Mouse (Mus musculus): ENCODE measurements around the gene Ndufb8. TPM values are rescaled to one million over a fixed set of nuclear protein-coding genes. Genes with fewer than 3 reads are reported as not detected.

Gene Ndufb8
- polyA plus RNA-seq (2015; fragmentation: Nextera tagmentation; extraction: Ambion mirVana): 376 and 452 TPM in 2 replicates

- under 1% methylated on average over 50 of the region's 50 CpGs for WGBS
- Histone ChIP-seq H3K36me3 (ENCODE audit: control insufficient read depth, insufficient read depth) (peaks cover 19% of the 10 kb centered on the region), H3K9me3 (ENCODE audit: control insufficient read depth, low read length) (no peaks in the 10 kb centered on the region), H3K4me1 (replicated peaks; ENCODE audit: control insufficient read depth, insufficient read depth, low read length) (peaks cover 12% of the 10 kb centered on the region), H3K27me3 (replicated peaks; ENCODE audit: control insufficient read depth, insufficient read depth, low read length) (peaks cover 8% of the 10 kb centered on the region; the same call in 1 of the 2 replicates), H3K27ac (ENCODE audit: low read length) (peak within 1 kb of the TSS; percentile 6; the same call in 1 of the 2 replicates), H3K4me2 (ENCODE audit: low read length) (peak within 1 kb of the TSS; percentile 75), H3K4me3 (replicated peaks; ENCODE audit: low read length) (peak within 1 kb of the TSS; percentile 84), H3K9ac (replicated peaks; ENCODE audit: low read depth, low read length) (peak within 1 kb of the TSS; percentile 88)
- peak; percentile 89 for ATAC-seq
Observed at GRCm38 (mm10) chr19:44554861-44555590, at the start of gene Ndufb8. TSS of gene Ndufb8 (minus strand) at chr19:44555440.

DNA sequence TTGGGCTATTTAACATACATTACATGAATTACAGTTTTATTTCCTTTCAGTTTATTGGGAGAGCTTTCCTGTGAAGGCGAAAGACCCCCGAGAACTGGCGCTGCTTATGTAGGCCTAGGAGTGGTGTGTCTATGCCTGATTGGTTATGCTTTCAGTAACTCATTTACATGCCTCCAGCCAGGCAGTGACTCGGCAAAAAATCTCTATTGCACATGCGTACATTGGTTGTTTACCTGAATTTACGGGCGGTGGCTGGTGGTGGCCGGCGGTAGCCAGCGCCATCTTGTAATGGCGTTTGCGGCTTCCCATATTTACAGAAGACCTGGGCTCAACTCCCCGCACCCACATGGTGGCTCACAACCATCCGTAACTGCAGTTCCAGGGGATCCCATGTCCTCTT is 38.9 kb upstream of the Ndufb8 start:
- Histone ChIP-seq H3K27ac (ENCODE audit: low read length) (no peak overlapping the region), H3K36me3 (ENCODE audit: control insufficient read depth, insufficient read depth) (no peaks in the 10 kb centered on the region), H3K9me3 (ENCODE audit: control insufficient read depth, low read length) (no peaks in the 10 kb centered on the region), H3K4me1 (replicated peaks; ENCODE audit: control insufficient read depth, insufficient read depth, low read length) (no peaks in the 10 kb centered on the region), H3K4me2 (ENCODE audit: low read length) (no peak overlapping the region), H3K9ac (replicated peaks; ENCODE audit: low read depth, low read length) (no peak overlapping the region), H3K27me3 (replicated peaks; ENCODE audit: control insufficient read depth, insufficient read depth, low read length) (no peaks in the 10 kb centered on the region), H3K4me3 (replicated peaks; ENCODE audit: low read length) (no peak overlapping the region)
- ATAC-seq: no peak
- WGBS: 95% methylated on average over 14 of the region's 14 CpGs

DNA sequence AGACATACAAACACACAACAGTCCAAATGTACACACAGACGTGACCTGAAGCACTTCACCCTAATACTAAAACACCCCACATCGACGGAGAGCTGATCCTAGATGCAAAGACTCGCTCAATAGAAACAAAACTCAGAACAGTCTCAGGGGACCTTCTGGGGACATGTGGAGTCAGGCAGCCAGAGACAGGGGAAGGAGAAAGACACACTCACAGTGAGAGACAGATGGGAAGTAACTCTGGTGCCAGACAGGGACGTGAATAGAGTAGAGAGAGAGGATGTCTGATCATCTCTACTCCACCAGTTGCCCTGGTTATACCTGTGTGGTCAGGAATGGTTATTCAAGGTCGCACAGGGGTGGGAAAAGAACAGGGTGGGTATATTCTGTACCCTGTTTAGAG is 36.4 kb upstream of the Ndufb8 start:
- WGBS: 76% methylated on average over 6 of the region's 6 CpGs
- H3K4me2 ChIP-seq (ENCODE audit: low read length): no peak overlapping the region
- H3K27ac ChIP-seq (ENCODE audit: low read length): no peak overlapping the region
- H3K4me3 ChIP-seq (replicated peaks; ENCODE audit: low read length): no peak overlapping the region
- H3K4me1 ChIP-seq (replicated peaks; ENCODE audit: control insufficient read depth, insufficient read depth, low read length): no peaks in the 10 kb centered on the region
- H3K9ac ChIP-seq (replicated peaks; ENCODE audit: low read depth, low read length): no peak overlapping the region
- H3K9me3 ChIP-seq (ENCODE audit: control insufficient read depth, low read length): no peaks in the 10 kb centered on the region
- H3K27me3 ChIP-seq (replicated peaks; ENCODE audit: control insufficient read depth, insufficient read depth, low read length): no peaks in the 10 kb centered on the region
- no peak; the same call in 1 of the 2 replicates for ATAC-seq
- no peaks in the 10 kb centered on the region for H3K36me3 ChIP-seq (ENCODE audit: control insufficient read depth, insufficient read depth)

DNA sequence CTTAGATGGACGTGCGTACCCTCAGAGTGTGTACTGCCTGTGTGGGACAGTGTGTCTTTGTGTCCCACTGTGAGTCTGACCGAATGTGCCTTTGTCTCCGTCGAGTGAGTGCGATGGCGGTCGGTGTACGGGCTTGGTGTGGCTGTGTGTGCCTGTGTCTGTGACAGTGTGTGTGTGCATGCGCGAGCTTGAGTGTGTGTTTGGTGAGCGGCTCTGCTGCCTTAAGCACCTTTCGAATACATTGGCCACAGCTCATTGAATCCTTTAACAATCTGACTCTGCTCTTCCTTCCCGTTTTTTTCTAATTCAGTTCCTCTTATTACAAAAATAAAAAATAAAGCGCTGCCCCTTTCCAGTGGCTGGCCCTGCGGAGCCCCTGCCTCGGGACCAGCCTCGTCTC is 35.8 kb upstream of the Ndufb8 start:
- ATAC-seq: no peak
- no peaks in the 10 kb centered on the region for H3K36me3 ChIP-seq (ENCODE audit: control insufficient read depth, insufficient read depth)
- WGBS: 75% methylated on average over 18 of the region's 18 CpGs

DNA sequence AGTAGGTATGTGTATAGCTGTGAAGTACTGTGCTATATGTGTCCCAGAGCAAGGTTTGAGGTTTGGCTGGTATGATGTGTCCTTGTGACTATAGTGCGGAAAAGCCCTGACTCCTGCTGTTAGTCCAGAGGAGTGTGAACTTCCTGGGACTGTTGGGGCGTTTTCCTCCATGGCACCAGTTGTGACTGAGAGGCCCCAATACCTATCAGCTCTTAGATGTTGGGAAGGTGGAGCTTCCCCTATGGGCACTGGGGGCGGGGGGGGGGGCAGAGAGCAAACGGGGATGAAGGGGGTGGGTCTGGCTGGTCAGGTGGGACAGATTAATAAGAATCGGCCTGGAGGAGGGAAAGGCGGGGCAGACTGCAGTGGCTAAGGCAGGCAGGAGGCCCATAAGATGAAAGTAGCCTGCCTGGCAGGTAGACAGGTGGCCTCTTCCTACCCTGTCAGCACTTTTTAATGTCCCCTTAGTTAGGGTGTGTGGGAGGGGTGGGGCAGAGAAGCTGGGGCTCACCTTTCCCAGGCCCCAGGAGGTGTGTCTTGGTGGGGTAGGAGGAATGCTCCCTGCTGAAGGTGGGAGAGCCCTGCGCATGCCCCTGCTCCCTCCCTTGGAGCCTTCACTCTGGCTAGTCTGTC is 34.5 kb upstream of the Ndufb8 start:
- no peaks in the 10 kb centered on the region for H3K9me3 ChIP-seq (ENCODE audit: control insufficient read depth, low read length)
- H3K4me1 ChIP-seq (replicated peaks; ENCODE audit: control insufficient read depth, insufficient read depth, low read length): no peaks in the 10 kb centered on the region
- no peak overlapping the region for H3K4me2 ChIP-seq (ENCODE audit: low read length)
- no peak for ATAC-seq
- no peaks in the 10 kb centered on the region for H3K36me3 ChIP-seq (ENCODE audit: control insufficient read depth, insufficient read depth)
- WGBS: 50% methylated on average over 7 of the region's 7 CpGs
- no peak overlapping the region for H3K9ac ChIP-seq (replicated peaks; ENCODE audit: low read depth, low read length)
- H3K27ac ChIP-seq (ENCODE audit: low read length): no peak overlapping the region
- 0 out of 2 replicates have a peak, but pooled peaks cover 2% of the 10 kb centered on the region for H3K27me3 ChIP-seq (replicated peaks; ENCODE audit: control insufficient read depth, insufficient read depth, low read length)
- H3K4me3 ChIP-seq (replicated peaks; ENCODE audit: low read length): no peak overlapping the region

More for the DNA sequence above, 35.8 kb upstream of the Ndufb8 start:
- Histone ChIP-seq H3K4me1 (replicated peaks; ENCODE audit: control insufficient read depth, insufficient read depth, low read length) (no peaks in the 10 kb centered on the region), H3K9me3 (ENCODE audit: control insufficient read depth, low read length) (no peaks in the 10 kb centered on the region), H3K4me2 (ENCODE audit: low read length) (no peak overlapping the region), H3K4me3 (replicated peaks; ENCODE audit: low read length) (no peak overlapping the region), H3K27me3 (replicated peaks; ENCODE audit: control insufficient read depth, insufficient read depth, low read length) (no peaks in the 10 kb centered on the region), H3K27ac (ENCODE audit: low read length) (no peak overlapping the region), H3K9ac (replicated peaks; ENCODE audit: low read depth, low read length) (no peak overlapping the region)

DNA sequence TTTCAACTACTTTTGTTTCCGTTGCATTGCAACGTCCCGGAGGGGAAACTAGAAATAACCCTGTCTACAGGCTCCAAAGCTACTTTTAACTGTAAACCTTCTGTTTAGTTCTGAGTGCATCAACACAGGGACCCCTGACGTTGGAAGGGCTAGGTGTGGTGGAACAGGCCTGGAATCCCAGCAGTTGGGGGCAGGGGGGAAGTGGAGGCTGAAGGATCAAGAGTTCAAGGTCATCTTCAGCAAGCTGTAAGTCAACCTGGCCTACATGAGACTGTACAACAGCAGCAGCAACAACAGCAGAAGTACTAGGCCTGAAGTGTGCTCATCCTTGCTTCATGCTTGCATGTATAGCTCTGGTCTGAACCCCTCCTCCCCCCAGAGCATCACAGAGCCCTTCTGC is 32.8 kb upstream of the Ndufb8 start:
- whole genome bisulfite sequencing: 53% methylated on average over 4 of the region's 4 CpGs
- H3K4me1 ChIP-seq (replicated peaks; ENCODE audit: control insufficient read depth, insufficient read depth, low read length): no peaks in the 10 kb centered on the region

DNA sequence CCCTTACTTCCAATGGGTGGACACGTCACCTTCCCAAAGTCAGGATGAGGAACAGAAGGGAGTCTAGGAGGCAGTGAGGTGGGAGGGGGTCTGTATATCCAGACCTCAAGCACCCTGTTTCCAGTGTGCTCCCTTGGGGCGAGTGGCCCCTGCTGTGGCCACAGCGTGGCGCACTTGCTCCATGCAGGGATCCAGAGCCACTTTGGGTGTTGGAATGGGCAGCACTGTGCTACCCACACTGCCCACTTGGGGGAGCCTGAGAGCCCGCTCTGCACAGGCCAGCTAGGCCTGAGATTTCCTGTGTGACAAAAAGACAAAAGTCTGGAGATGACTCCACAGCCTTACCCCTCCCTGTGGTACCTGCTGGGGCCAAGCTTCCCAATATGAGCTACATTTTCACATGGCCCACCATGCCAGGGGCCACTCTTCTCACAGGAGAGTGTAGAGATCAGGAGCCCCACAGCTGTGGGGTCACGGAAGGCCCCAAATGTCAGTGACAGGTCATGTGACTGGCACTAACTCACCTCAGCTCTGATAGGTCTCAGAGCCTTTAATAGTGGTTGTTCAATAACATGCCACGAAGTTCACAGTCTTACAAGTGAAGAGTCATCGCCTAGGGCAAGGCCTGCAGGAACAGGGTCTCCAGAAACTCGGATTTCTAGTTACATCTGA is 27.5 kb upstream of the Ndufb8 start:
- 34% methylated on average over 9 of the region's 9 CpGs for WGBS
- H3K27ac ChIP-seq (ENCODE audit: low read length): no peak overlapping the region
- H3K4me3 ChIP-seq (replicated peaks; ENCODE audit: low read length): no peak overlapping the region
- ATAC-seq: peak; percentile 89
- H3K9ac ChIP-seq (replicated peaks; ENCODE audit: low read depth, low read length): no peak overlapping the region
- no peak overlapping the region for H3K4me2 ChIP-seq (ENCODE audit: low read length)
- H3K36me3 ChIP-seq (ENCODE audit: control insufficient read depth, insufficient read depth): no peaks in the 10 kb centered on the region
- 0 out of 2 replicates have a peak, but pooled peaks cover 2% of the 10 kb centered on the region for H3K27me3 ChIP-seq (replicated peaks; ENCODE audit: control insufficient read depth, insufficient read depth, low read length)
- no peaks in the 10 kb centered on the region for H3K4me1 ChIP-seq (replicated peaks; ENCODE audit: control insufficient read depth, insufficient read depth, low read length)
- H3K9me3 ChIP-seq (ENCODE audit: control insufficient read depth, low read length): no peaks in the 10 kb centered on the region

More for the DNA sequence above, 32.8 kb upstream of the Ndufb8 start:
- ATAC-seq: no peak
- H3K4me3 ChIP-seq (replicated peaks; ENCODE audit: low read length): no peak overlapping the region
- no peak overlapping the region for H3K9ac ChIP-seq (replicated peaks; ENCODE audit: low read depth, low read length)
- no peaks in the 10 kb centered on the region for H3K9me3 ChIP-seq (ENCODE audit: control insufficient read depth, low read length)
- no peak overlapping the region for H3K4me2 ChIP-seq (ENCODE audit: low read length)
- H3K36me3 ChIP-seq (ENCODE audit: control insufficient read depth, insufficient read depth): no peaks in the 10 kb centered on the region
- no peak overlapping the region for H3K27ac ChIP-seq (ENCODE audit: low read length)
- 0 out of 2 replicates have a peak, but pooled peaks cover 2% of the 10 kb centered on the region for H3K27me3 ChIP-seq (replicated peaks; ENCODE audit: control insufficient read depth, insufficient read depth, low read length)

DNA sequence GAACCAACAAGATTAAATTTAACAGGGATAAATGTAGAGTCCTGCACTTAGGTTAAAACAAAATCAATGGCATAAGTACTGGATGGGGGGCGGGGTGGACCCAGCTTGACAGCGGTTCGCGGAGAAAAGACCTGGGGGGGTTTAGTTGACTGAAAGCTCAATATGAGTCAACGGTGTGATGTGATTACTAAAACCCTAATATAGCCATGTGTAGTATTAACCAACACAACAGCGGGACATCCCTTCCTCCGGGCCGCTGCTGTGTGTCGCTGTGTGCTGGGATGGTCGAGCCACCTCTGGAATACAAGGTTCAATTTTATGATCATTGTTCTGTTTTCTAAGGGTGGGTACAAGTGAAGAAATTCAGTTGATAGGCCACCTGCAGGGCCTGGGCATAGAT is 26.9 kb upstream of the Ndufb8 start:
- no peaks in the 10 kb centered on the region for H3K4me1 ChIP-seq (replicated peaks; ENCODE audit: control insufficient read depth, insufficient read depth, low read length)
- ATAC-seq: peak; percentile 15; the same call in 1 of the 2 replicates
- WGBS: 83% methylated on average over 10 of the region's 10 CpGs
- H3K27ac ChIP-seq (ENCODE audit: low read length): no peak overlapping the region
- H3K4me2 ChIP-seq (ENCODE audit: low read length): no peak overlapping the region
- no peak overlapping the region for H3K4me3 ChIP-seq (replicated peaks; ENCODE audit: low read length)
- no peaks in the 10 kb centered on the region for H3K36me3 ChIP-seq (ENCODE audit: control insufficient read depth, insufficient read depth)
- no peaks in the 10 kb centered on the region for H3K9me3 ChIP-seq (ENCODE audit: control insufficient read depth, low read length)
- H3K9ac ChIP-seq (replicated peaks; ENCODE audit: low read depth, low read length): no peak overlapping the region
- 0 out of 2 replicates have a peak, but pooled peaks cover 2% of the 10 kb centered on the region for H3K27me3 ChIP-seq (replicated peaks; ENCODE audit: control insufficient read depth, insufficient read depth, low read length)

DNA sequence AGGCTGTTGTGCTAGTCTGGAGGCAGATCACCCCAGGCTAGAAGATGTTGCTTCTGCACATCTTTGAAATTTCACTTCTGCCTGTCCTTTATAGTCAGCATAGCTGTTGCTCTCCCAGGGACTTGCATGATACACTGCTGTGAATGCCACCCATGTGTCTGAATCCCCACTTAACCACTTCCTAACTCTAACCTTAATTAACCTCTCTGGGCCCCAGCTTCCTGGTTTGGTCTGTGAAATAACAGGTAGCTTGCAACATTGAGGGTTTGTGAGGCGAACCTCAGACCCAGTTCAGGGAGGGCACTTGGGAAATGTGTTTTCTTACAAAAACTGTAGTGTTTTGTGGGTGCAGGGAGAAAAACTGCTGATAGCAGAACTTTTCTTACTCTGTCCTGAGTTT is 22.8 kb upstream of the Ndufb8 start:
- 89% methylated on average over 1 of the region's 1 CpGs for WGBS
- no peaks in the 10 kb centered on the region for H3K27me3 ChIP-seq (replicated peaks; ENCODE audit: control insufficient read depth, insufficient read depth, low read length)

More for the DNA sequence above, 22.8 kb upstream of the Ndufb8 start:
- no peak overlapping the region for H3K4me2 ChIP-seq (ENCODE audit: low read length)
- H3K27ac ChIP-seq (ENCODE audit: low read length): no peak overlapping the region
- no peak overlapping the region for H3K9ac ChIP-seq (replicated peaks; ENCODE audit: low read depth, low read length)
- H3K36me3 ChIP-seq (ENCODE audit: control insufficient read depth, insufficient read depth): peaks cover 8% of the 10 kb centered on the region; the same call in 1 of the 2 replicates
- no peaks in the 10 kb centered on the region for H3K9me3 ChIP-seq (ENCODE audit: control insufficient read depth, low read length)
- no peak overlapping the region for H3K4me3 ChIP-seq (replicated peaks; ENCODE audit: low read length)
- ATAC-seq: no peak
- no peaks in the 10 kb centered on the region for H3K4me1 ChIP-seq (replicated peaks; ENCODE audit: control insufficient read depth, insufficient read depth, low read length)

Data from forebrain, embryonic 16.5 days (tissue).